Mouse (Mus musculus) hindbrain, embryonic 15.5 days (tissue): ENCODE data around the gene Dlgap1. TPM values are rescaled to one million over a fixed set of nuclear protein-coding genes. Genes with fewer than 3 reads are reported as not detected.

Source experiments
- ATAC-seq: fragments of 200-750 bp; cut with Nextera tagmentation; 2 replicates; pipeline ENCODE4 v1.8.0; 2017; ENCODE audit warnings: low read depth, moderate number of reproducible peaks, moderate TSS enrichment; ENCODE audit not compliant: low FRiP score
- H3K27ac ChIP-seq: fragments of 300-500 bp; sonication (generic); replicated peaks from 2 replicates; pipeline ENCODE4 v1.5.1; 2015; ENCODE audit warnings: mild to moderate bottlenecking, inconsistent platforms
- H3K27me3 ChIP-seq: fragments of 300-500 bp; sonication (generic); 2 replicates; pipeline ENCODE4 v1.6.1; 2015; ENCODE audit warnings: control low read depth, inconsistent platforms
- H3K36me3 ChIP-seq: fragments of 300-500 bp; sonication (generic); 2 replicates; pipeline ENCODE4 v1.6.1; 2015; ENCODE audit warnings: control low read depth, inconsistent platforms
- H3K4me1 ChIP-seq: fragments of 300-500 bp; sonication (generic); replicated peaks from 2 replicates; pipeline ENCODE4 v1.6.1; 2015; ENCODE audit warnings: control low read depth, inconsistent platforms
- H3K4me2 ChIP-seq: fragments of 300-500 bp; sonication (generic); 2 replicates; pipeline ENCODE4 v1.6.1; 2015; ENCODE audit warnings: moderate library complexity, mild to moderate bottlenecking, inconsistent platforms
- H3K4me3 ChIP-seq: fragments of 300-500 bp; sonication (generic); 2 replicates; pipeline ENCODE4 v1.5.1; 2015; ENCODE audit warnings: mild to moderate bottlenecking, inconsistent platforms
- H3K9ac ChIP-seq: fragments of 300-500 bp; sonication (generic); 2 replicates; pipeline ENCODE4 v1.6.1; 2015; ENCODE audit warnings: inconsistent platforms
- H3K9me3 ChIP-seq: fragments of 300-500 bp; sonication (generic); 2 replicates; pipeline ENCODE4 v1.6.1; 2016; ENCODE audit warnings: control low read depth, inconsistent platforms
- WGBS: fragments of 180-500 bp; shearing (Covaris S2); methylation state at CpG from one replicate; pipeline ENCODE4 v1.1.7; 2015; 5-methylcytosine and 5-hydroxymethylcytosine counted together
- polyA plus RNA-seq: library from polyadenylated mRNA; unstranded; fragments of >200 nt; fragmentation: Nextera tagmentation; extraction: Ambion mirVana; gene quantifications from 2 replicates; pipeline ENCODE4 v1.2.1, GENCODE M21; 2015

Gene Dlgap1
- polyA plus RNA-seq, 1 experiment from 2014 or later, result 39.5 TPM

- WGBS, result 86% methylated on average over 5 of the region's 5 CpGs
- Histone ChIP-seq H3K4me2 (no peak overlapping the region), H3K4me1 (no peaks in the 10 kb centered on the region), H3K36me3 (no peaks in the 10 kb centered on the region), H3K9ac (no peak overlapping the region), H3K27ac (no peak overlapping the region), H3K27me3 (no peaks in the 10 kb centered on the region), H3K4me3 (no peak overlapping the region), H3K9me3 (no peaks in the 10 kb centered on the region)
- 0 out of 2 replicates have a peak, but pooled peaks have one; percentile 23 for ATAC-seq
These were observed 759.9 kb downstream of the Dlgap1 start for GRCm38 (mm10) chr17:70728719-70729281.

- no peak overlapping the region for H3K9ac ChIP-seq
- H3K4me3 ChIP-seq, result no peak overlapping the region
- no peaks in the 10 kb centered on the region for H3K27me3 ChIP-seq
- no peaks in the 10 kb centered on the region for H3K9me3 ChIP-seq
- peaks cover 12% of the 10 kb centered on the region; the same call in 1 of the 2 replicates for H3K4me1 ChIP-seq
- WGBS, result 95% methylated on average over 3 of the region's 3 CpGs
- ATAC-seq, result no peak
- no peak overlapping the region for H3K27ac ChIP-seq
- H3K4me2 ChIP-seq, result no peak overlapping the region
- no peaks in the 10 kb centered on the region for H3K36me3 ChIP-seq
These were observed 765.9 kb downstream of the Dlgap1 start for GRCm38 (mm10) chr17:70734728-70735127.

GRCm38 (mm10) chr17:70735396-70735795 lies 766.5 kb downstream of the Dlgap1 start:
- Histone ChIP-seq H3K4me3 (no peak overlapping the region), H3K4me2 (no peak overlapping the region), H3K27me3 (no peaks in the 10 kb centered on the region), H3K9ac (no peak overlapping the region), H3K36me3 (no peaks in the 10 kb centered on the region), H3K9me3 (no peaks in the 10 kb centered on the region), H3K27ac (no peak overlapping the region), H3K4me1 (peaks cover 12% of the 10 kb centered on the region; the same call in 1 of the 2 replicates)
- no peak for ATAC-seq
- 78% methylated on average over 3 of the region's 3 CpGs for WGBS

- peak overlapping the region; percentile 51 for H3K4me2 ChIP-seq
- WGBS, result 3% methylated on average over 6 of the region's 6 CpGs
- H3K4me1 ChIP-seq, result peaks cover 12% of the 10 kb centered on the region; the same call in 1 of the 2 replicates
- H3K27me3 ChIP-seq, result no peaks in the 10 kb centered on the region
- H3K9me3 ChIP-seq, result no peaks in the 10 kb centered on the region
- no peak overlapping the region for H3K4me3 ChIP-seq
- H3K9ac ChIP-seq, result no peak overlapping the region
- no peak overlapping the region for H3K27ac ChIP-seq
- peak; percentile 62 for ATAC-seq
- no peaks in the 10 kb centered on the region for H3K36me3 ChIP-seq
These were observed 768.6 kb downstream of the Dlgap1 start for GRCm38 (mm10) chr17:70737424-70737823.

- H3K27me3 ChIP-seq, result no peaks in the 10 kb centered on the region
- peaks cover 12% of the 10 kb centered on the region; the same call in 1 of the 2 replicates for H3K4me1 ChIP-seq
- 3% methylated on average over 17 of the region's 17 CpGs for WGBS
- peak overlapping the region; percentile 51 for H3K4me2 ChIP-seq
- H3K27ac ChIP-seq, result peak overlapping the region; percentile 38; the same call in 1 of the 2 replicates
- H3K9me3 ChIP-seq, result no peaks in the 10 kb centered on the region
- peak overlapping the region; percentile 14; the same call in 1 of the 2 replicates for H3K4me3 ChIP-seq
- ATAC-seq, result peak; percentile 88
- H3K36me3 ChIP-seq, result no peaks in the 10 kb centered on the region
- no peak overlapping the region for H3K9ac ChIP-seq
These were observed 769.4 kb downstream of the Dlgap1 start for GRCm38 (mm10) chr17:70738168-70738854.

- Histone ChIP-seq H3K36me3 (no peaks in the 10 kb centered on the region), H3K9ac (no peak overlapping the region), H3K9me3 (no peaks in the 10 kb centered on the region), H3K27me3 (no peaks in the 10 kb centered on the region), H3K4me2 (no peak overlapping the region), H3K4me3 (no peak overlapping the region), H3K27ac (no peak overlapping the region), H3K4me1 (peaks cover 12% of the 10 kb centered on the region; the same call in 1 of the 2 replicates)
- ATAC-seq, result no peak
- WGBS, result 89% methylated on average over 6 of the region's 6 CpGs
These were observed 770.5 kb downstream of the Dlgap1 start for GRCm38 (mm10) chr17:70739346-70739745.

- no peak overlapping the region for H3K4me3 ChIP-seq
- H3K36me3 ChIP-seq, result no peaks in the 10 kb centered on the region
- H3K27ac ChIP-seq, result no peak overlapping the region
- no peak for ATAC-seq
- no peaks in the 10 kb centered on the region for H3K27me3 ChIP-seq
- no peak overlapping the region for H3K4me2 ChIP-seq
- no peak overlapping the region for H3K9ac ChIP-seq
- peaks cover 12% of the 10 kb centered on the region; the same call in 1 of the 2 replicates for H3K4me1 ChIP-seq
- 100% methylated on average over 1 of the region's 1 CpGs for WGBS
- no peaks in the 10 kb centered on the region for H3K9me3 ChIP-seq
These were observed 772.8 kb downstream of the Dlgap1 start for GRCm38 (mm10) chr17:70741696-70742095.

GRCm38 (mm10) chr17:70744570-70745153 lies 775.8 kb downstream of the Dlgap1 start:
- no peaks in the 10 kb centered on the region for H3K36me3 ChIP-seq
- peaks cover 7% of the 10 kb centered on the region; the same call in 1 of the 2 replicates for H3K27me3 ChIP-seq

GRCm38 (mm10) chr17:70745385-70745784 lies 776.5 kb downstream of the Dlgap1 start:
- Histone ChIP-seq H3K4me1 (peaks cover 12% of the 10 kb centered on the region), H3K27ac (no peak overlapping the region), H3K9ac (no peak overlapping the region), H3K27me3 (peaks cover 12% of the 10 kb centered on the region), H3K36me3 (no peaks in the 10 kb centered on the region), H3K4me2 (no peak overlapping the region), H3K4me3 (no peak overlapping the region), H3K9me3 (no peaks in the 10 kb centered on the region)
- no peak for ATAC-seq
- WGBS, result 75% methylated on average over 6 of the region's 6 CpGs

More at GRCm38 (mm10) chr17:70744570-70745153, 775.8 kb downstream of the Dlgap1 start:
- H3K4me3 ChIP-seq, result no peak overlapping the region
- peaks cover 12% of the 10 kb centered on the region for H3K4me1 ChIP-seq
- no peak overlapping the region for H3K4me2 ChIP-seq
- H3K9me3 ChIP-seq, result no peaks in the 10 kb centered on the region
- no peak overlapping the region for H3K27ac ChIP-seq
- ATAC-seq, result no peak
- WGBS, result 91% methylated on average over 5 of the region's 5 CpGs
- H3K9ac ChIP-seq, result no peak overlapping the region

- H3K4me2 ChIP-seq, result no peak overlapping the region
- WGBS, result 35% methylated on average over 9 of the region's 9 CpGs
- peaks cover 12% of the 10 kb centered on the region for H3K27me3 ChIP-seq
- no peaks in the 10 kb centered on the region for H3K9me3 ChIP-seq
- H3K27ac ChIP-seq, result no peak overlapping the region
- H3K9ac ChIP-seq, result no peak overlapping the region
- no peaks in the 10 kb centered on the region for H3K36me3 ChIP-seq
- H3K4me3 ChIP-seq, result no peak overlapping the region
- peaks cover 20% of the 10 kb centered on the region for H3K4me1 ChIP-seq
- no peak for ATAC-seq
These were observed 777.7 kb downstream of the Dlgap1 start for GRCm38 (mm10) chr17:70746379-70747079.

- no peak overlapping the region for H3K9ac ChIP-seq
- H3K9me3 ChIP-seq, result no peaks in the 10 kb centered on the region
- peaks cover 12% of the 10 kb centered on the region for H3K27me3 ChIP-seq
- peak overlapping the region; percentile 35 for H3K27ac ChIP-seq
- WGBS, result 2% methylated on average over 23 of the region's 23 CpGs
- H3K4me2 ChIP-seq, result peak overlapping the region; percentile 51
- peaks cover 20% of the 10 kb centered on the region for H3K4me1 ChIP-seq
- H3K36me3 ChIP-seq, result no peaks in the 10 kb centered on the region
- H3K4me3 ChIP-seq, result peak overlapping the region; percentile 7
- no peak; the same call in 1 of the 2 replicates for ATAC-seq
These were observed 779.0 kb downstream of the Dlgap1 start for GRCm38 (mm10) chr17:70747731-70748475.
